8 mouse cellular contexts compared by ENCODE assay signal in the genomic region with DNA sequence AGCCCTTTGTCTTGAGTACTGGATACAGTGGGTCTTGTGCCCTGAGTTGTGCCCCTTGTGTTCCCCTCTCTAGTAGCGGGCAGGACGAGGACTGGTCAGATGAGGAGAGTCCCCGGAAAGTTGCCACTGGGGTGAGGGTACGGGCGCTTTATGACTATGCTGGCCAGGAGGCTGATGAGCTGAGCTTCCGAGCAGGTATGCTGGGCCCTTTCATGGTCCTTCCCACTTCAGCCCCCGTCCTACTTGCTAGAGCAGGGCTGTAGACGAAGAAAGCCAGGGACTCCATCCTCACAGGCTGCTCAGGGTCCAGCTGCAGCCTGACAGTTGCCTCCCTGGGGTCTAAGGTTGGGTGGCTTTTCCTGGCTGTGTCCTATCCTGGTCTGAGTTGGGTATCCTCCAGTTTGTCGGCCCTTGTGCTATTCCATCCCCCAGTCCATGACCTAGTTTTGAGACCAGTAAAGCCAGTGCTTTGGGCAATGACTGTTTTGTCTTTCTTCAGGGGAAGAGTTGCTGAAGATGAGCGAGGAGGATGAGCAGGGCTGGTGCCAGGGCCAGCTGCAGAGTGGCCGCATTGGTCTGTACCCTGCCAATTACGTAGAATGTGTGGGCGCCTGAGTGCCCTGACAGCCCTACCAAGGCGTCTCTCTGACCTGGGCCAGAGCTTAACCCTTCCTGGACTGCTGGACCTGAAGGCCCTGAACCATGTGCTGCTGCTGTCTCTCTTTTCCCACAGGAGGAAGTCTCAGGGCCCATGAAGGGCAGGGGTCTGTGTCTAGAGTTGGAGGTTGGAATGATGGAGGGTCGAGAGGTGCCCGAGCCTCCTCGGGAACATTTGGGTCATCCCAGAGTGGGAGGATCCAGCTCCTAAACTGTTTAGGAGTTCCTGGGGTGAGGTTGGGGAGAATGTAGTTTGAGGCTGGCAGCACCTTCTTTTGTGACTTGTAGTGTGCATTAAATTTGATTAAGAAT. TPM values are rescaled to one million over a fixed set of nuclear protein-coding genes. Genes with fewer than 3 reads are reported as not detected.
A peak's percentile ranks its signal among the peaks of the same experiment; 100 is the strongest.
DNase-seq lines count a peak whose midpoint lies in the region; ATAC-seq and TF ChIP-seq lines count a peak whose summit lies in the region.

No protein-coding gene starts in this region.

- in situ Hi-C loops in ES-E14 (cut with MboI; ENCODE audit: low sequenced_read_pairs in 2 of 2, unreplicated experiment in 2 of 2), result no loop called here

- H3K4me1 ChIP-seq in heart, embryonic 10.5 days, result peaks cover 30% of the 10 kb centered on the region
- peaks cover 0 to 7% of the 10 kb centered on the region in 2 experiments; a peak in 2 of 4 replicates for H3K4me1 ChIP-seq in ES-E14 (ENCODE audit: control insufficient read depth in 2 of 2, insufficient read depth in 2 of 2, low read length in 2 of 2, poor library complexity in 1 of 2)
- H3K4me1 ChIP-seq in forebrain, postnatal 0 days (ENCODE audit: insufficient read depth), result 0 out of 2 replicates have a peak, but pooled peaks cover 9% of the 10 kb centered on the region
- H3K4me1 ChIP-seq in liver, postnatal 0 days (ENCODE audit: insufficient read depth), result peaks cover 30% of the 10 kb centered on the region

- 0 out of 2 replicates have a peak, but pooled peaks cover 5% of the 10 kb centered on the region for H3K27me3 ChIP-seq in heart, embryonic 10.5 days (ENCODE audit: insufficient read depth, poor library complexity, severe bottlenecking)
- no peaks in the 10 kb centered on the region for H3K27me3 ChIP-seq in forebrain, postnatal 0 days (ENCODE audit: insufficient read depth, low read length)
- no peaks in the 10 kb centered on the region for H3K27me3 ChIP-seq in liver, postnatal 0 days (ENCODE audit: insufficient read depth, low read length)

- WGBS in heart, embryonic 10.5 days, result 87% methylated on average over 17 of the region's 17 CpGs
- WGBS in forebrain, postnatal 0 days, result 88% methylated on average over 17 of the region's 17 CpGs
- WGBS in liver, postnatal 0 days (ENCODE audit: insufficient replicate concordance), result 82% methylated on average over 17 of the region's 17 CpGs

- H3K36me3 ChIP-seq in heart, embryonic 10.5 days, result peaks cover 57% of the 10 kb centered on the region
- peaks cover 14% of the 10 kb centered on the region for H3K36me3 ChIP-seq in ES-E14 (ENCODE audit: control insufficient read depth, insufficient read depth, low read length, poor library complexity, severe bottlenecking)
- H3K36me3 ChIP-seq in forebrain, postnatal 0 days (ENCODE audit: insufficient read depth), result peaks cover 21% of the 10 kb centered on the region
- peaks cover 31% of the 10 kb centered on the region for H3K36me3 ChIP-seq in liver, postnatal 0 days (replicated peaks; ENCODE audit: insufficient read depth, low read length)

- peak overlapping the region; percentile 92 for H3K4me2 ChIP-seq in forebrain, postnatal 0 days (ENCODE audit: low read depth)
- H3K4me2 ChIP-seq in liver, postnatal 0 days (ENCODE audit: low read depth, low read length), result peak overlapping the region; percentile 80

- no peak; the same call in 1 of the 2 replicates for TF ChIP-seq EP300 in liver, postnatal 0 days (IDR thresholded peaks at IDR 0.05; ENCODE audit: low read depth)

- no peak for ATAC-seq in forebrain, postnatal 0 days
- no peak for ATAC-seq in liver, postnatal 0 days
- ATAC-seq in activated CD4-positive, CD25-positive, alpha-beta regulatory T cell, adult 4 months, result no peak

- H3K27ac ChIP-seq in heart, embryonic 10.5 days, result peak overlapping the region; percentile 97
- no peak overlapping the region for H3K27ac ChIP-seq in ES-E14 (ENCODE audit: insufficient read depth, low read depth, low read length, poor library complexity, severe bottlenecking)
- peak overlapping the region; percentile 92 for H3K27ac ChIP-seq in forebrain, postnatal 0 days (ENCODE audit: low read depth, low read length)
- H3K27ac ChIP-seq in liver, postnatal 0 days (ENCODE audit: low read depth), result peak overlapping the region; percentile 94

- no peak for TF ChIP-seq CTCF in forebrain, postnatal 0 days (IDR thresholded peaks at IDR 0.05; ENCODE audit: low read depth)
- TF ChIP-seq CTCF in liver, postnatal 0 days (IDR thresholded peaks at IDR 0.05; ENCODE audit: low read depth), result no peak

- H3K9ac ChIP-seq in ES-E14 (ENCODE audit: insufficient read depth, low read depth, low read length, poor library complexity, severe bottlenecking), result peak overlapping the region; percentile 98; the same call in 1 of the 2 replicates
- H3K9ac ChIP-seq in forebrain, postnatal 0 days, result peak overlapping the region; percentile 84; the same call in 1 of the 2 replicates
- H3K9ac ChIP-seq in liver, postnatal 0 days (replicated peaks), result peak overlapping the region; percentile 45

- peak overlapping the region; percentile 89 for H3K4me3 ChIP-seq in heart, embryonic 10.5 days
- peak overlapping the region in 1 of 2 experiments; percentile 91; a peak in 2 of 4 replicates for H3K4me3 ChIP-seq in ES-E14 (ENCODE audit: insufficient read depth in 1 of 2, low read depth in 1 of 2, low read length in 2 of 2, poor library complexity in 1 of 2, severe bottlenecking in 1 of 2)
- H3K4me3 ChIP-seq in forebrain, postnatal 0 days (ENCODE audit: low read depth, low read length), result peak overlapping the region; percentile 79
- H3K4me3 ChIP-seq in liver, postnatal 0 days (ENCODE audit: low read depth, low read length), result peak overlapping the region; percentile 66

- H3K9me3 ChIP-seq in heart, embryonic 10.5 days, result no peaks in the 10 kb centered on the region
- H3K9me3 ChIP-seq in ES-E14 (ENCODE audit: control insufficient read depth, insufficient read depth, low read depth, low read length), result no peaks in the 10 kb centered on the region
- H3K9me3 ChIP-seq in forebrain, postnatal 0 days (ENCODE audit: low read length), result no peaks in the 10 kb centered on the region
- no peaks in the 10 kb centered on the region for H3K9me3 ChIP-seq in liver, postnatal 0 days (ENCODE audit: low read length)

- DNase-seq in heart, embryonic 10.5 days (ENCODE audit: low spot score), result no peak
- DNase-seq in heart, adult 8-10 months (ENCODE audit: low spot score), result no peak
- no peak for DNase-seq in ES-E14 (ENCODE audit: low read depth, low spot score)
- no peak for DNase-seq in forebrain, postnatal 0 days
- DNase-seq in liver, postnatal 0 days, result no peak
- DNase-seq in right cerebral cortex, postnatal 25 days, result no peak
- no peak for DNase-seq in retina, embryonic 14.5 days (ENCODE audit: low spot score)

TF ChIP-seq in ES-E14, 5 proteins besides CTCF, POLR2A, EP300 and RAD21:
- TF ChIP-seq ZC3H11A (IDR thresholded peaks at IDR 0.05; ENCODE audit: borderline replicate concordance, low read depth, low read length) (no peak), CHD2 (IDR thresholded peaks at IDR 0.05; ENCODE audit: low read depth, low read length) (no peak), ZNF384 (IDR thresholded peaks at IDR 0.05; ENCODE audit: low read depth, low read length) (no peak), MAFK (IDR thresholded peaks at IDR 0.05; ENCODE audit: insufficient read depth, low read depth, low read length) (no peak), HCFC1 (IDR thresholded peaks at IDR 0.05; ENCODE audit: borderline replicate concordance, insufficient read depth, low read length) (no peak)

RNA-seq across cellular contexts. Expression of a gene that starts 0.8 kb away (rescaled TPM):
- polyA plus RNA-seq in heart, embryonic 10.5 days (2016; fragmentation: Nextera tagmentation; extraction: Ambion mirVana), result 82.3 and 85.7 TPM in 2 replicates
- 10 to 100 TPM; 53.7 to 61.8 (median 55.7) TPM for total RNA-seq in heart, adult 8-10 months (2022)
- total RNA-seq in ES-E14 (2012; rRNA removed), result 40.7 and 46.8 TPM in 2 replicates
- total RNA-seq in forebrain, postnatal 0 days (2014; rRNA removed), result 44.0 and 59.9 TPM in 2 replicates
- polyA plus RNA-seq in forebrain, postnatal 0 days (2015; fragmentation: Nextera tagmentation; extraction: Ambion mirVana), result 49.0 and 52.8 TPM in 2 replicates
- polyA plus RNA-seq in liver, postnatal 0 days (2015; fragmentation: Nextera tagmentation; extraction: Ambion mirVana), result 64.2 and 65.1 TPM in 2 replicates
- 10 to 100 TPM; 73.1 to 85.9 TPM for polyA plus RNA-seq in activated CD4-positive, CD25-positive, alpha-beta regulatory T cell, adult 4 months (2017; shearing (Covaris generic))

RNA-seq across cellular contexts. Expression of a gene that starts 8.2 kb away (rescaled TPM):
- 26.0 and 27.4 TPM in 2 replicates for polyA plus RNA-seq in heart, embryonic 10.5 days (2016; fragmentation: Nextera tagmentation; extraction: Ambion mirVana)
- total RNA-seq in heart, adult 8-10 months (2022), result 100 to 1,000 TPM; 168 to 198 (median 178) TPM
- 11.1 and 18.4 TPM in 2 replicates for total RNA-seq in ES-E14 (2012; rRNA removed)
- 20.5 and 21.6 TPM in 2 replicates for total RNA-seq in forebrain, postnatal 0 days (2014; rRNA removed)
- polyA plus RNA-seq in forebrain, postnatal 0 days (2015; fragmentation: Nextera tagmentation; extraction: Ambion mirVana), result 18.6 and 22.8 TPM in 2 replicates
- polyA plus RNA-seq in liver, postnatal 0 days (2015; fragmentation: Nextera tagmentation; extraction: Ambion mirVana), result 27.8 and 28.5 TPM in 2 replicates
- polyA plus RNA-seq in activated CD4-positive, CD25-positive, alpha-beta regulatory T cell, adult 4 months (2017; shearing (Covaris generic)), result 1 to 10 TPM in 1 of 2 experiments, under 1 TPM in 1; 0.61 to 1.0 TPM

RNA-seq across cellular contexts. Expression of a gene that starts 27.2 kb away (rescaled TPM):
- polyA plus RNA-seq in heart, embryonic 10.5 days (2016; fragmentation: Nextera tagmentation; extraction: Ambion mirVana), result 7.3 and 9.4 TPM in 2 replicates
- total RNA-seq in heart, adult 8-10 months (2022), result 1 to 10 TPM; 1.7 to 4.2 (median 3.3) TPM
- 10.4 and 11.0 TPM in 2 replicates for total RNA-seq in ES-E14 (2012; rRNA removed)
- total RNA-seq in forebrain, postnatal 0 days (2014; rRNA removed), result 11.2 and 12.9 TPM in 2 replicates
- polyA plus RNA-seq in forebrain, postnatal 0 days (2015; fragmentation: Nextera tagmentation; extraction: Ambion mirVana), result 10.0 and 10.2 TPM in 2 replicates
- 4.0 and 4.2 TPM in 2 replicates for polyA plus RNA-seq in liver, postnatal 0 days (2015; fragmentation: Nextera tagmentation; extraction: Ambion mirVana)
- 10 to 100 TPM; 52.5 to 55.7 TPM for polyA plus RNA-seq in activated CD4-positive, CD25-positive, alpha-beta regulatory T cell, adult 4 months (2017; shearing (Covaris generic))

Comparison
In these comparisons a context has a peak if more than half of its experiments do, and no peak if none do; other contexts are left out.
1. H3K9ac ChIP-seq: peak in every context shown above with its lines; median percentile 98 in ES-E14; 84 in forebrain, postnatal 0 days; 45 in liver, postnatal 0 days.